Mouse (Mus musculus) hematopoietic stem cell, adult 5-6 weeks (primary cell): ENCODE results near the gene Kcnh7. TPM values are rescaled to one million over a fixed set of nuclear protein-coding genes. Genes with fewer than 3 reads are reported as not detected.

Experiments used
- ATAC-seq, 2 experiments: fragments of 125-278 bp in 1 of 2; replicated peaks in 1 of 2; 2 replicates each; pipeline ENCODE4 v1.8.0; 2016 to 2017; ENCODE audit warnings: inconsistent platforms in 2 of 2, mild to moderate bottlenecking in 2 of 2, moderate number of reproducible peaks in 2 of 2, low read depth in 1 of 2, moderate TSS enrichment in 1 of 2; ENCODE audit not compliant: low FRiP score in 2 of 2, poor library complexity in 2 of 2, severe bottlenecking in 2 of 2, insufficient read depth in 1 of 2, low TSS enrichment in 1 of 2
- total RNA-seq: library from RNA; stranded (forward); fragments of 172-1452, 232-1000 nt; gene quantifications from 2 replicates; pipeline ENCODE4 v1.2.3, GENCODE M21; 2017

The Kcnh7 gene
- total RNA-seq, 1 experiment from 2014 or later: not detected

- no peak for ATAC-seq
Observed at GRCm38 (mm10) chr2:63009141-63009540, 174.9 kb downstream of the Kcnh7 start.

- no peak for ATAC-seq
Observed at GRCm38 (mm10) chr2:63002784-63003183, 181.3 kb downstream of the Kcnh7 start.

GRCm38 (mm10) chr2:62997692-62998091 lies 186.4 kb downstream of the Kcnh7 start:
- no peak for ATAC-seq

- no peak for ATAC-seq
Observed at GRCm38 (mm10) chr2:62988616-62989015, 195.5 kb downstream of the Kcnh7 start.

- ATAC-seq: no peak
Observed at GRCm38 (mm10) chr2:62983936-62984335, 200.2 kb downstream of the Kcnh7 start.

GRCm38 (mm10) chr2:62935273-62935874 lies 248.7 kb downstream of the Kcnh7 start:
- ATAC-seq: no peak

GRCm38 (mm10) chr2:62928494-62928893 lies 255.6 kb downstream of the Kcnh7 start:
- ATAC-seq: no peak

GRCm38 (mm10) chr2:62928065-62928464 lies 256.0 kb downstream of the Kcnh7 start:
- no peak for ATAC-seq

GRCm38 (mm10) chr2:62923803-62924202 lies 260.3 kb downstream of the Kcnh7 start:
- ATAC-seq: no peak

GRCm38 (mm10) chr2:62907688-62908087 lies 276.4 kb downstream of the Kcnh7 start:
- ATAC-seq: no peak

GRCm38 (mm10) chr2:62902363-62903353 lies 281.4 kb downstream of the Kcnh7 start:
- no peak for ATAC-seq

GRCm38 (mm10) chr2:62878763-62879162 lies 305.3 kb downstream of the Kcnh7 start:
- ATAC-seq: no peak

GRCm38 (mm10) chr2:62855391-62855790 lies 328.7 kb downstream of the Kcnh7 start:
- no peak for ATAC-seq

- ATAC-seq: no peak
Observed at GRCm38 (mm10) chr2:62842630-62843029, 341.5 kb downstream of the Kcnh7 start.

- ATAC-seq: no peak
Observed at GRCm38 (mm10) chr2:62834261-62834660, 349.8 kb downstream of the Kcnh7 start.

- no peak for ATAC-seq
Observed at GRCm38 (mm10) chr2:62819231-62819630, 364.9 kb downstream of the Kcnh7 start.

GRCm38 (mm10) chr2:62816016-62816415 lies 368.1 kb downstream of the Kcnh7 start:
- no peak for ATAC-seq

- ATAC-seq: no peak
Observed at GRCm38 (mm10) chr2:62808813-62809212, 375.3 kb downstream of the Kcnh7 start.
